Mouse (Mus musculus): Measurements from ENCODE around the gene Atad3a.
"Not testable (repeated sequence)": the region's sequence is repeated elsewhere in the genome, so short reads cannot be mapped to it uniquely, and the experiment has no call there.

Atad3a gene

DNA sequence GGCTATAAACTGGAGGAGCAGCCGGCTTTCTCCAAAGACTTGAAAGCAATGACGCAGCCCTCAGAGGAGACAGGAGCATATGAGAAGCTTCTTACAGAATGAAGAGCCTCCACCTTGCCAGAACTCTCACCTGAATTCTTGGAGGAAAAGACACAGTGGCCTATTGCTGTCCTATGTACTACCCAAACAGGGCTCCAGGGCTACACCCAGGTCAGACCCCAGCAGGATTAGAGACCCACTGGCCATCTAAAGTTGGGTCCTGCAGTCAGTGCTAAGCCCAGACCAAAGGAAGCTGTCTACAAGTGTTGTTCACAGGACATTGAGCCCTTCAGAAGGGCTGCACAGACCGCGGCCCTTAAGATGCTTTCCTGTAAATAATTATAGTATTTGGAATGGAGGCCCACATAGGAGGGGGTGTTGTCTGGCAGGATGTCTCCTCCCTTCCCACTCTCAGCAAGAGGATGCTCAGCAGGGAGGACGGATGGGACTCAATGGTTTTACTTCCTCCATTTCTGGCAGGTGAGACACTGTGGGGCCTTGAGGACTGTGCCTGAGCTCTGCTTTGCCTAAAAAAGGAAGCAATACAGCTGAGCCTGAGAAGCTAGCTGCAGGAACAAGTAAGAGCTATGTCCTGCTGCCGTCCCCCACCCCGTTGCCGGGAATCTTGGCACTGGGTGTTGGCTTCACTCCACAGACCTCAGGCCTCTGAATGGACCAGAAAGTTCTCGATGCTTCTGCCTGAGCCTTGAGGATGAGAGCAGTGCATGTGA, 14.3 kb upstream of the Atad3a start:
- no peak for DNase-seq (ENCODE audit: low spot score)

- DNase-seq (ENCODE audit: low spot score), result peak; percentile 78
Observed at GRCm38 (mm10) chr4:155774280-155774754, 13.4 kb upstream of the Atad3a start, which contains the start of gene Vwa1. Gene Vwa1 (minus strand): TSS chr4:155774698.

GRCm38 (mm10) chr4:155773335-155774078, 12.6 kb upstream of the Atad3a start:
- DNase-seq (ENCODE audit: low spot score), result no peak

DNA sequence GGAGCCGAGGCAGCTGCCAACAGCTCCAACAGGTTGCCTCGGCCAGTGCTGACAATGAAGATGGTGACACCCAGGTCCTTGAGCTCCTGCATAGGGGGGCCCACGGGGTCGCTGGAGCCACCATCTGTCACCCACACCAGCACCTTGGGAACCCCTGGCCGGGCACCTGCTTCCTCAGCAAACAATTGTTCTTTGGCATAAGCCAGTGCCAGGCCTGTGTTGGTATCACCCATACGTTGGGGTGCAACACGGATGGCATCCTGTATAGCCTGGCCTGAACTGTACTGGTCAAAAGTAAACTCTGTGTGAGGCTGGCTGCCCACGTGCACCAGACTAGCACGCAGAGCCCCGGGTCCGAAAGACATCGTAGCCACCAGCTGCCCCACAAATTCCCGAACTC, 11.9 kb upstream of the Atad3a start:
- DNase-seq (ENCODE audit: low spot score), result no peak

- DNase-seq (ENCODE audit: low spot score), result no peak
Observed at GRCm38 (mm10) chr4:155771706-155772105, 10.8 kb upstream of the Atad3a start.

GRCm38 (mm10) chr4:155770626-155771025, 9.7 kb upstream of the Atad3a start:
- no peak for DNase-seq (ENCODE audit: low spot score)

- peak; percentile 75 for DNase-seq (ENCODE audit: low spot score)
Observed at GRCm38 (mm10) chr4:155769880-155770512, 9.1 kb upstream of the Atad3a start.

- no peak for DNase-seq (ENCODE audit: low spot score)
Observed at GRCm38 (mm10) chr4:155769496-155769879, 8.6 kb upstream of the Atad3a start.

GRCm38 (mm10) chr4:155762357-155762756, 1.5 kb upstream of the Atad3a start:
- DNase-seq (ENCODE audit: low spot score), result no peak

GRCm38 (mm10) chr4:155761356-155762099, 635 bp upstream of the Atad3a start:
- DNase-seq (ENCODE audit: low spot score), result no peak

DNA sequence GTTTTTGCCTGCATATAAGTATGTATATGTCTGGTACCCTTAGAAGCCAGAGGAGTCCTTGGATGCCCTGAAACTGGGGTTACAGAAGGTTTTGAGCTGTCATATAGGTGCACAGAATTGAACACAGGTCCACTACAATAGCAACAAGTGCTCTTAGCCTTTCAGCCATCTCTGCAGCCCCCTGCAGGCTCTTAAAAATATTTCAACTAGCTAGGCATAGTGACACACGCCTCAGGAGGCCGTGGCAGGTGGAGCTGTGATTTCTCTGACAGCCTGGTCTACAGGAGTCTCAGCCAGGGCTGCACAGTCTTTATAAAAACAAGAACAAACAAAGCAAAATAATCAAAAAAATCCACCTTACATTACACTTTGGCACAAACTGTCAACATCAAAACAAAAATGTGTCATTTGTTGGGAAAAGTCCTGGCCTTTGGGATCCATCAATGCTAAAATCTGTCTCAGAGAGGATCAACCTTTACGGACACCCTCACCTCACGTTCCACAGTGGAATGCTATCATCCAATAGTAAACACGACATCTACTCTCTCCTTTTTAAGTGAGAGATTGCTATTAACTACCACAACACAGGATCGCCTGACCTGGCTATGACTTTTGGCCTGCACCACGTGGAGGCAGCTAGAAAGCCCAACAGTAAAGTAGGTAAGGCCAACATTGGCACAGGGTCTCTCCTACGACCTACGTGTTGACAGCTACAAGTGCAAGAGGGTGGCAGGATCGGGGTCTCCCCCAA, 856 bp downstream of the Atad3a start:
- peak; percentile 69 for DNase-seq (ENCODE audit: low spot score)

GRCm38 (mm10) chr4:155757011-155757410, 3.9 kb downstream of the Atad3a start:
- DNase-seq (ENCODE audit: low spot score), result no peak

DNA sequence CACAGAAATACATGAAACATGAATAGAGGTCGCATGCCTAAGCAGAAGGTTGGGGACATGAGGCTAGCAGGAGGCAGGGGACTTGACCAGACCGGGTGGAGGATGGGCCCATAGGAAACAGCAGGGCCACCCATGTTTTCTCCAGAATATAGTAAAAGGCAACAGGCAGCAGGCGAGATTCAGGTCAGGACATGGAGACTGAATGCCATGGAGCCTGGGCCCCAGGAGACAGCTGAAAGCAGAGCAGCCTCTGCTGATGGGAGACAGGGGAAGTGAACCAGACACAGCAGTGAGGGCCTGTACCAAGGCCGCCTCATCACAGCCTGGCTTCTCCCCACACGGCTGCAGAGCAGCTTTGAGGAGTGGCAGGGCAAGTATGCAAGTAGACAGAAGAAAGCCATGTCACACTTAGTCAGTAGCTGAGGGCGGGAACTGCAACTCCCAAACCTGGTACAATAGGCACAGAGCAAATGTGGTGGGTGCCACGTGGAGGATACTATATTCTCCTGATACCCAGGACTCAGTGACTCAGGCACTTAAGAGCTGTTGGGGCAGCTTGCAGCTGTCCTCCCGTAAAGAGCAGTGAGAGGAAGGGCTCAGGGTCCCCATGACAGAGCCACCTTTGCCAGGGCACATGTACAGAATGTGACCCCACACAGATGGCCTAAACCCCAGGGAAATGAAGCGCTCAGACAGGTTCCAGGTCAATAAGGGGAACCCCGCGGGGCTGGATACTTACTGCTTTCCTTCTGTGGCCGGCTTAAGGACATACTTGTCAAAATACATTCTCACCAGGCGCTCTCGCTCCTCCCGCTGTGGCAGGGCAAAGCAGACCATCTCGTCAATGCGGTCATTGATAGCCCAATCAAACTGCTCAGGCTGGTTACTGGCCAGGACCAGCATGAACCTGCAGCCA, 14.1 kb downstream of the Atad3a start:
- DNase-seq (ENCODE audit: low spot score), result no peak

DNA sequence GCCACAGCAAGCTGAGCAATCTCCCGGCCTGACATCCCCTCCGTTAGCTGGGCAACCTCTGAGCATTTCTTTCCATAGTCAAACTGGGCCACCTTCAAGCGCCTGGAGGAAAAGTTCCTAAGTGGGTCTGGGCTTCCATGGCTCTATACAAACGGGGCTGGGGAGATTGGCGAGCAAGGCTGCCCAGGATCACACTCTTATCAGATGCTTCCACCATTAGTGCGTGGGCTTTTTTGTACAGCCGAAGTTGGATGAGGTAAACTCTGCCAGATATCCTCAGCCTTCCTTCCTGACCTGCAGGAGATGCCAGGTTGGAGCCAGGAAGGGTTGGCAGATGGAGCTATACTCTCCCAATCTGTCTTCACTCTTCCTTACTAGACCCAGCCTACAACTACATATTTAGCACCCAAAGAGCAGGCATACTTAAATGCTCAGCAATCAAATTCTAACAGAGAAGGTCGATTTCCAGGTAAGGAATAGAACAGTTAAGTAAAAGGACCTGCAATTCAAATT, 14.8 kb downstream of the Atad3a start:
- no peak for DNase-seq (ENCODE audit: low spot score)

DNA sequence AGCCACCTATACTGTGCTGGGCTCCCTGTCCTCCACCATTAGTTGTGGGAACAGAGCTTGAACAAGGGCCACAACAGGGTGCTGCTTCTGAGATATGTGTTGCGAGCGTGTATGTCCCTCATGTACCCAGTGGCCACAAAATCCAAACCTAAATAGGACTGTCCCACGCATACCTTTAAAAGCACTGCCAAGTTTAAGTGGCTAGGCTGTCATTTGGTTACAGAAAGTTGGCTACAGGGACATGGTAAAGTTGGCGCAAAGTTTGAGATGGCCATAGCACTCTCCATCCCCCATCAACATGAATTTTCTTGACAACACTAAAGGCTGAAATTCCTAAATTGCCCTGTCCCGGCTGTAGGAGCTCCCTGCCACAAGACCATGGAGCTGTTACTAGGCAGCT, 15.8 kb downstream of the Atad3a start:
- DNase-seq (ENCODE audit: low spot score), result no peak

DNA sequence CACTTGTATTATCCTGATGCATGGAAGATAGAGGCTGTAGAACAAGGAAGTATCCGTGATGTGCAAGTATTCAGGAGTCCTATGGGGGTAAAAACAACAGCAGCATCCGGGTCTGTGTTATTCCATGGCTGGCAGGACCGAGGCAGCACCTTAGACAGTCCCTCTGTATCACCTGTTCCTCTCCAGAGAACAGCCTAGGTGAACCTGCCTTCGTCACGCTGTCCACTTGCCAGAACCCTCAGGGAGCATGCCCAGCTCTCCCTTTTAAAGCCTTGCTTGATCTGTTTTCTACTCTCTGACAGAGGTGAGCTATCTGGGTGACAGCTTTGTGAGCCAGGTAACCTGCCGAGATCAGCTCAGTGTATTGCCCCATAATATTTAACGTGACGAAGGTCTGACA, 16.4 kb downstream of the Atad3a start:
- no peak for DNase-seq (ENCODE audit: low spot score)

GRCm38 (mm10) chr4:155742684-155743083, 18.2 kb downstream of the Atad3a start:
- no peak for DNase-seq (ENCODE audit: low spot score)

DNA sequence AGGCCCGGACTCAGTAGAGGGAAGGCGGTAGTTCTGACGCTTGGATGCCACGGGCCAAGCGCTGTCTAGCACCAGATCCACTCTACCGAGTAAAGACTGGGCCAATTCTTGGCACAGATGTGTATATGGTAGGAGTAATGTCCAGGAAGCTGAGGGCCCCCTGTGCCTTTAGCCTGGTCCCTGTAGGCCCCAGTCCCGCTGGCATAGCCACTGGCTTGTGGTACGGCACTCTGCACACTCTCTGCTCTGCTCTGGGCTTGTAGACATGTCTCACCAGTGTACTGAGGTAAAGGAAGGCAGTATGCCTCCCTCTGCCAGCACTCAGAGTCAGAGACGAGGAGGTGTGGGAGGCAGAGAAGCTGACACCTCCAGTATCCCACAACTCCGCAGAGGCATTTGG, 20.2 kb downstream of the Atad3a start:
- DNase-seq (ENCODE audit: low spot score), result not testable (repeated sequence)

DNA sequence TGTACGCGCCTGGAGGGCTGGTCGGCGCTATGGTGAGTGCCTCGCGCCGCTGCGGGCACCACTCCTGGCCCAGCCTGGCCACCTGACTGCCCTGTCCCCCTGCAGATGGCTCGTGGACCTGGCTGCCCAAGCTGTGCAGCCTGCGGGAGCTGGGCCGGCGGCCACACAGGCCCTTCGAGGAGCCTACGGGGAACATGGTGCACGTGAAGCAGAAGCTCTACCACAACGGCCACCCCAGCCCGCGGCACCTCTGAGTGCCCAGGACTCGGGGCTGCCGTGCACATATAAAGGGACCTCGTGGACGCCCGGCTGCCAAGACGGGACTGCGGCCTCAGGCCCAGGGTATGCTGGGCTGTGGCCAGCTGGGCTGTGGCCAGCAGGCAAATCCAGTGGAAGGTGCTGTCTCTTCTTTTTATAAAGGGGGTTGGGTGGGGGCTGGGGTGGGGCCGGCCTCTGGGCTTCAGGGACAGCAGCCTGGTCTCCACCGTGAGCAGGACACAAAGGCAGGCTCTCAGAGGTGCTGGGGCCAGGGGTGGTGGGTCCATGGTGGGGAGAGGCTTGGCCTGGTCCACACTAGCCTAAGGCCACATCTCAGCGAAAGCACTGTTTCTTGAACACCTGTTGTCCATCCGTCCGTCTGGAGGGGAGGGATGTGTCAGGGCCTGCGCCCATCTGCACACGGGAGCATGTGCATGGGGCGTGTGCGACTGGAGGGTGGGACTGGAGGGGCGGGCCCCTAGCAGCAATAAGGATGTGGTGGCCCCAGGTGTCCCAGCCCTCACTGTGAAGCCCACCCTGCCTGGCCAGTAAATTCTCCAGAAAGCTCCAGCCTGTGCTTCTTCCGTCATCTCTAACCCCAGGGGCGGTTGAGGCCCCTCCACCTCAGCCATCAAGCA, 20.9 kb downstream of the Atad3a start:
- DNase-seq (ENCODE audit: low spot score), result no peak

All from T-cell, adult 2 months (primary cell).